Mouse (Mus musculus) frontal cortex, adult 2 months (tissue): Measurements from ENCODE around the gene Snx17. TPM values are rescaled to one million over a fixed set of nuclear protein-coding genes. Genes with fewer than 3 reads are reported as not detected.

ENCODE experiments used
- DNase-seq, 2 experiments: peaks; one replicate each; pipeline ENCODE4 v3.0.0; 2022; ENCODE audit warnings: low spot score in 1 of 2; ENCODE audit errors: extremely low spot score in 1 of 2
- polyA plus RNA-seq: library from polyadenylated mRNA; depleted of rRNA; stranded (reverse); fragments of >200 nt; gene quantifications from 2 replicates; pipeline ENCODE4 v1.2.3, GENCODE M21; 2012; rRNA removed

Snx17 gene
- polyA plus RNA-seq, result 86.9 and 89.2 TPM in 2 replicates

- peak; percentile 99 to 100 for DNase-seq
Measured at GRCm38 (mm10) chr5:31192939-31193630, at the start of gene Snx17, which contains the start of gene Eif2b4. Gene Snx17, plus strand, starts transcription at chr5:31193227. Gene Eif2b4, minus strand, starts transcription at chr5:31193430.

GRCm38 (mm10) chr5:31149781-31150180, 43.2 kb upstream of the Snx17 start:
- no peak for DNase-seq

- no peak for DNase-seq
Measured at GRCm38 (mm10) chr5:31151746-31152145, 41.3 kb upstream of the Snx17 start.

- DNase-seq, result no peak
Measured at GRCm38 (mm10) chr5:31153516-31154151, 39.4 kb upstream of the Snx17 start.

DNA sequence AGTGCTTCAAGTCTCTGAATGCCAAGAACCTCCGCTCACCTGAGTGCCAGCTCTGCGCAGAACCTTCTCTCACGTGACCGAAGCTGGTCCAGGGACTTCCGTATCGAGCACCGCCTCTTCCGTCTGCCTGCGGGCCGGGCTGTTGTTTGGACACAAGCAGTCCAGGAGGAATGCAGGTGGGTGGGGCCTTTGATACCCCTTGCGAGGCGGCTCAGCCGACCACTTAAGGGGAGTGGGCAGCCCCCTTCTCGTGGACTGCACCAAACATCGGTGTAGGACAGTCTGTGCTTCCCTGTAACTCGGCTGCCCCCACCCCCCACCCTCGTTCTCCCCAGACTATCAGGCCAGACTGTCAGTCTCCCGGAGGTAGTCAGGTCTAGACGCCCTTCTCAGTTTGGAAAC, 38.9 kb upstream of the Snx17 start, which contains the start of gene Mpv17:
Mpv17 (minus strand) TSS at position 100 of the 402 bp plus-strand sequence.
- DNase-seq, result peak; percentile 73 to 84

DNA sequence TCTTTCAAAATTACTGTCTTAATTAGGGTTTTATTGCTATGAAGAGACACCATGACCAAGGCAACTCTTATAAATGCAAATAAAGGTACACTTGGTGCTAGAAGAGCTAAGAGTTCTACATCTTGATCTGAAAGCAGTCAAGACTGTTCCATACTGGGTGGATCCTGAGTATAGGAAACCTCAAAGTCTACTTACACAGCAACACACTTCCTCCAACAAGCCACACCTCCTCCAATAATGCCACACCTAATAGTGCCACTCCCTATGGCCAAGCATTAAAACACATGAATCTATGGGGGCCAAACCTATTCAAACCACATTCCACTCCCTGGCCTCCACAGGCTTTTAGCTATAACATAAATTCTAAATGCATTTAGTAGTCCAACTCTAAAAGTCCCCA, 30.6 kb upstream of the Snx17 start:
- DNase-seq, result no peak

DNA sequence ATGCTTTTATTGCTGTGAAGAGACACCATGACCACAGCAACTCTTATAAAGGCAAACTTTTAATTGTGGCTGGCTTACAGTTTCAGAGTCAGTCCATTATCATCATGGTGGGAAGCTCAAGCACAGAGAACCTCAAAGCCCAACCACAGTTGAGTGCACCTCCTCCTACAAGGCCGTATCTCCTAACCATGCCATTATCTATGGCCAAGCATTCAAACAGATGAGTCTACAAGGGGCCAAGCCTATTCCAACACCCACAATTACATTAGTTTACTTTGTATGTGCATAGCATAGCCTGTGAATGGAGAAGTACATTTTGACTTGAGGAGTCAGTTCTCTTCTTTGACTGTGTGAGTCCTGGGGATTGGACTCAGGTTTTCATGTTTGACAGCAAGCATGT, 28.1 kb upstream of the Snx17 start:
- DNase-seq, result no peak

DNA sequence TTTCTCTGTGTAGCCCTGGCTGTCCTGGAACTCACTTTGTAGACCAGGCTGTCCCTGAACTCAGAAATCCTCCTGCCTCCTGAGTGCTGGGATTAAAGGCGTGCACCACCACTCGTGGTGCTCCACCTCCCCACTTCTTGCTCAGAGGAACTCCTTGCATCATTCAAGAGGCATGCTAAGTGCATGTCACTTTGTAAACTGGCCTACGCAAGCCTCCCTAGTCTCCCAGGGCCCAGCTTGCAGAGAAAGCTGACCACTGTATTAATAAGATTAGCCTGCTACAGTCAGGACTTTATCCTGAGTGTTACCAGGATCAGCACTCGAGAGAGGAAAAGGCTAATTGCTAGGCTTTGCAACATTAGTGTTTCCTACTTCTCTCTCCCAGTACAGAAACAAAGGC, 24.4 kb upstream of the Snx17 start:
- no peak for DNase-seq

DNA sequence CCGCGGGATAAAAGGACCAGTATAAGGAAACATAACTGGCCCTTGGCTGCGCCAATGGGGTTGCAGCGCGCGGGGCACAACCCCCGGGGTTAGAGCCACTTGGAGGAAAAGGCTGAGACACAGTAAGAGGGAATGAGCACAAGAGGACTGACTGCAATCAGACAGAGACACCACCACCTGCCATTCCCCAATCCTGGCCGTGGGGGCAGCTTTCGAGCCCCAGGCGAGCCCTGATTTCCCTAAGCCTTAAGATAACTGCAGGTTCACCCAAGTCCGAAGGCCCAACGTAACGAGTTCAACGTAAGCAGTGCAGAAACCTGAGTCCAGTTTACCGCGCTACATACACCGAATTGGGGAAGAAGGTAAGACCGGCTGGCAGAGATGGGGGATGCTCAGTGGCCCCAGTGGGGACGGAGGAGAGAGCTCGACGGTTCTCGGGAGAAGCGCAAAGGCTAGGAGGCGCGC, 13.7 kb upstream of the Snx17 start:
- no peak for DNase-seq

- DNase-seq, result peak; percentile 96 to 99
Measured at GRCm38 (mm10) chr5:31179766-31180630, 13.0 kb upstream of the Snx17 start, which contains the start of the genes Gm29609 and Gtf3c2. Gene Gm29609, minus strand, starts transcription at chr5:31179911. Gene Gtf3c2, minus strand, starts transcription at chr5:31180144.

DNA sequence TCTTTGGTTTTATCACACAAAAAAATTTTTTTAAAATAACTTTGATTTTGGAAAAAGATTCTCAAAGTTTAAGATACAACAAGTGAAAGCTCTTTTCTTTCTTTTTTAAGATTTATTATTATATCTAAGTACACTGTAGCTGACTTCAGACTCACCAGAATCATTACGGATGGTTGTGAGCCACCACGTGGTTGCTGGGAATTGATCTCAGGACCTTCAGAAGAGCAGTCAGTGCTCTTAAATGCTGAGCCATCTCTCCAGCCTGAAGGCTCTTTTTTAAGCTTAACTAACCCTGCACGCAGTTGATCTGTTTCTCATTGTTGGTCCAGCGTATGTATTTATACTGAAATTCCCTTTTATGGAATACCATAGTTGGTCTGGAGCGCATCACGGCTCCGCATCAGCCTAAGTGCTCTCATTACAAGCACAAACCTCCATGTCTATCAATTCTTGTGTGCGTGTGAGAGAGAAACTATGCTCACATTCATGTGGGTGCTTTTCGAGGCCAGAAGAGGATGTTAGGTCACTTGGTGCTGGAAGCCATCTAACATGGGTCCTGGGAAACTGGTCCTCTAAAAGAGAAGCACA, 11.8 kb upstream of the Snx17 start:
- no peak for DNase-seq

- no peak for DNase-seq
Measured at GRCm38 (mm10) chr5:31183678-31184077, 9.3 kb upstream of the Snx17 start.

GRCm38 (mm10) chr5:31188223-31188840, 4.7 kb upstream of the Snx17 start:
- no peak for DNase-seq

GRCm38 (mm10) chr5:31190201-31190600, 2.8 kb upstream of the Snx17 start:
- no peak for DNase-seq

DNA sequence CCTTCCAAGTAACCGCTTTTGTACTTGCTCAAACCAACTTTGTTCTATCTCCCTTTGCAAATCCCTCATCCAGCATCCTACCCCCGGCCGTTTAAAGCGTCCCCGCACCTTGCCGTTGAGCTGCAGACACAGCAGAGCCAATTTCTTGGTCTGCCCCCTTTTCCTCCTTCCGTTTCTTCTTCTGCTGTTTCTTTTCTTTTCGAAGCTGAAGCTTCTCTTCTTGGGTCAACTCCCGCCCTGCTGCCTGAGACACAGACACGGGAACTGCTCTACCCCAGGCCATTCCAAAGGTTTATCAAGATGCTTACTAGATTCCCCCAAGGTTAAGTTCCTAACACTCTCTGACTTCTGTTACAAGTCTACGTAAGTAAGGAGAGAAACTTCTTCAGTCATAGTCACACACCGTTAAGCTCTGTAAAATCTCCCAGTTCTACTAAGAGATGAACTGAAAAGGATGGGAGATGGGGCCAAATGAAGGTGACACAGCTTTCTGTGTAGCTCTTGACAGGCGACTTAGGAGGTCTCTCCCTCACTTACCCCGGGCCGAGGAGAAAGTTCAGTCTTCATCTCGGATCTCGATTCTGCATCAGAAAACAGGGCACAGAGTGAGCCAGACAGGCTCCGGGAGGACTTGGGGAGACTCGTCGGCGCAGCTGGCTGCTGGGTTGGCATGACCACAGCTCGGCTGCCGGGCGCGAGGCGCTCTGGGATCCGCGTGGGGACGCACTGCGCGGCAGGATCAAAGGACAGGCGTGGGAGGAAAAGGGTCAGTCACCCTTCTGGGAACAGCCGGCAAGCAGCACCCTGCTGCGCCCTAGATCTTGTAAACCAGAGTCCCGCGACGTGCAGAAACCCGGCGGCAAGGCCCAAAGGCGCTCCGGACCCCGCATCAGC, 735 bp upstream of the Snx17 start:
- no peak for DNase-seq

GRCm38 (mm10) chr5:31193631-31194281, 729 bp downstream of the Snx17 start:
- no peak for DNase-seq

DNA sequence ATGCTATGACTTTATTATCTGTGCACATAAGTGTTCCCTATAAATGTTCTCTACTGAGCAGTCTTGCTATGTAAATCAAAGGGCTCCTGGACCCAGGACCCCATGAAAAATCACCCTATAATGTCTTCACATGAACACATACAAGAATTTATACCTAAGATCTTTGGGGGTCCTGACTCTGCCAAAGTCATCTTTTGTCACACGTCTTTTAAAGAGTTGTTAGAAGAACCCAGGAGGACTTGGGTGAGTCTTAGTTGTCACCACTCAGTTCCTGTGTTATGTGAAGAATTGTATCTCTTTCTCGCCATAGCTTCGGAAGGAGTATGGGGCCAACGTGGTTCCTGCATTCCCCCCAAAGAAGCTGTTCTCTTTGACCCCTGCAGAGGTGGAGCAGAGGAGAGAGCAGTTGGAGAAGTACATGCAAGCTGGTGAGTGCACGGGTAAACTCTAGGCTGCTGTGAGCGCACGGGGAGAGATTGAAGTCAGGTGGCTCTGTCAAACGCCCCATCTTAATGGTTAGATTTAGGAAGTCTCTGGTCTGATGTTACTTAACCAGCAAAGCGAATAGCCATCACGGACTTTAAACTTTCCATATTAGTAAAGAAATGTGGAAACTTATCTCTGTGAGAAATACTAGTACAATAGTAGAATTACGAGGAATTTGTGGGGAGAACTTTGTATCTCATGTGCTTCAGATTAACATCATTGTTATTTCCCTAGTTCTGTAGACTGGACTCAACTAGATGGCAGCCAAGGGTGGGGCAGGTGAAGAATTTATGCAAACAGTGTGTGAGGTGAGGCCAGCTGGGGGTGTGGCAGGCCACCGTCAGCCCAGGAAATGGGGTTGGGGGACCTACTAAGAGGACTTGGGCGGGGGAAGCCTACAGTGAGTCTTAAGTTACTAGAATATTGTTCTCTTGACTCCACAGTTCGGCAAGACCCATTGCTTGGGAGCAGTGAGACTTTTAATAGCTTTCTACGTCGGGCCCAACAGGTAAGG, 1.8 kb downstream of the Snx17 start:
- DNase-seq, result no peak
